Mouse (Mus musculus) MEL (cell line): ENCODE results near the gene Myo1g.
A peak's percentile ranks its signal among the peaks of the same experiment; 100 is the strongest.

Experiments used
- CTCF ChIP-seq, 3 experiments: IDR thresholded peaks in 2 of 3; conservative IDR thresholded peaks in 1 of 3; 2 replicates each; pipeline ENCODE4 v1.5.1; 2011 to 2012; ENCODE audit warnings: low read length in 3 of 3, low read depth in 2 of 3, mild to moderate bottlenecking in 2 of 3, improper control_type of control experiment in 1 of 3, inconsistent platforms in 1 of 3, mixed read lengths in 1 of 3, moderate library complexity in 1 of 3; ENCODE audit not compliant: control insufficient read depth in 1 of 3, insufficient read depth in 1 of 3, poor library complexity in 1 of 3, severe bottlenecking in 1 of 3
- E2F4 ChIP-seq: IDR thresholded peaks from 2 replicates; pipeline ENCODE4 v1.6.1; 2011; ENCODE audit warnings: low read depth, low read length, improper control_type of control experiment, borderline replicate concordance
- GABPA ChIP-seq: IDR thresholded peaks from 2 replicates; pipeline ENCODE4 v1.6.1; 2012; ENCODE audit warnings: low read depth, mild to moderate bottlenecking, inconsistent platforms, low read length, improper control_type of control experiment, moderate library complexity
- GATA1 ChIP-seq: IDR thresholded peaks from 2 replicates; pipeline ENCODE4 v1.6.1; 2011; ENCODE audit warnings: low read depth, low read length, improper control_type of control experiment
- NRF1 ChIP-seq: IDR thresholded peaks from 2 replicates; pipeline ENCODE4 v1.6.1; 2014; ENCODE audit warnings: low read depth, mild to moderate bottlenecking, inconsistent platforms, low read length, improper control_type of control experiment, moderate library complexity; ENCODE audit not compliant: poor library complexity, insufficient read depth, severe bottlenecking
- POLR2A ChIP-seq, 2 experiments: IDR thresholded peaks; 2 replicates each; pipeline ENCODE4 v1.6.1; 2011 to 2012; ENCODE audit warnings: low read length in 2 of 2, mild to moderate bottlenecking in 2 of 2, control low read depth in 1 of 2, improper control_type of control experiment in 1 of 2, low read depth in 1 of 2, moderate library complexity in 1 of 2; ENCODE audit not compliant: control insufficient read depth in 1 of 2, insufficient read depth in 1 of 2, poor library complexity in 1 of 2
- TAL1 ChIP-seq: IDR thresholded peaks from 2 replicates; pipeline ENCODE4 v1.6.1; 2012; ENCODE audit warnings: mild to moderate bottlenecking, inconsistent platforms, low read length, moderate library complexity, mixed read lengths
- UBTF ChIP-seq: IDR thresholded peaks from 2 replicates; pipeline ENCODE4 v1.6.1; 2012; ENCODE audit warnings: low read depth, mild to moderate bottlenecking, inconsistent platforms, low read length, improper control_type of control experiment, moderate library complexity, borderline replicate concordance; ENCODE audit not compliant: insufficient read depth

GRCm38 (mm10) chr11:6465122-6465521 lies 55.6 kb downstream of the Myo1g start:
- TF ChIP-seq POLR2A (IDR thresholded peaks at IDR 0.05; ENCODE audit: control insufficient read depth in 1 of 2, insufficient read depth in 1 of 2, low read depth in 1 of 2, low read length in 2 of 2, poor library complexity in 1 of 2) (no peak; a peak in 1 of 4 replicates), NRF1 (no peak), E2F4 (no peak), TAL1 (no peak), UBTF (no peak), CTCF (IDR thresholded peaks at IDR 0.05 in 2 of 3, conservative IDR thresholded peaks at IDR 0.05 in 1 of 3; ENCODE audit: control insufficient read depth in 1 of 3, insufficient read depth in 1 of 3, low read depth in 2 of 3, low read length in 3 of 3, poor library complexity in 1 of 3, severe bottlenecking in 1 of 3) (peak; percentile 52 to 93 (median 64)), GATA1 (no peak), GABPA (no peak)
